Mouse (Mus musculus) testis, postnatal 10 days (tissue): ENCODE measurements around the gene Ddn.

ENCODE experiments used
- DNase-seq: peaks from one replicate; pipeline ENCODE4 v3.0.0; 2021; ENCODE audit warnings: low spot score

Ddn gene

DNA sequence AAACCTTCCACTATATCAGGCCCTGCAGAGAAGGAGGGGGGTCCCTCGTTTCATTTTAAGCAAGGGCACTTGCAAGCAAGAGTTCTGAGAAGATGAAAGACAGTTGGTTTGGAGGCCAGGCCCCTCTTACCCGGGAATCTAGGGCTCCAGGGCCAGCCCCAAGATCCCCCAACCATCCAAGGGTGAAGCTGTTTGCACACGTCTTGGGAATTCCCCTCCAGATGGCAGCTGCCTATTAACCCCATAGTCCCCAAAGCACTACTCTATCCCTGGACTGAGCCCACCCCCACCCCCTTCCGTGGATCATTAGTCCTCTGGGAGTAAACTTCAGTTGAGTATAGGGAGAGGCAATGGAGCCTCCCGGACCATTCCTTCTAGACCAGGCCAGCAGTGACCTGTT lies 33.8 kb downstream of the Ddn start:
- no peak for DNase-seq

DNA sequence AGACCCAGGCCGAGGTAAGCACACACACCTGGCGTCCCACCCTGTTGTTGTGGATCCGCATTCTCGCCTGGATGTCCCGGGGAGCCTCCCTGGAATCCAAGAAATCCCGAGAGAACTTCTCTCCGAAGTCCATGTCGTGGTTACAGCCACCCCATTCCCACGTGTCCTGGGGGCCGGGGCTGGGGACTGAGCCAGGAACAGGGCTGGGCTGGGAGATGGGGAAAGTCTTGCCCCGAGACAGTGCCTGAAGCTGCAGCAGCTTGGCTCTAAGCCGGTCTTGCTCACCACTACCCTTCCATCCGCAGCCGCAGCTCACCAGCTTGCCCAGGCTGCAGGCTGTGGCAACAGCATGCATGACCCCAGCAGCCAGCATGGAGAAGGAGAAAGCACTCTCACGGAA lies 35.2 kb downstream of the Ddn start:
- no peak for DNase-seq

DNA sequence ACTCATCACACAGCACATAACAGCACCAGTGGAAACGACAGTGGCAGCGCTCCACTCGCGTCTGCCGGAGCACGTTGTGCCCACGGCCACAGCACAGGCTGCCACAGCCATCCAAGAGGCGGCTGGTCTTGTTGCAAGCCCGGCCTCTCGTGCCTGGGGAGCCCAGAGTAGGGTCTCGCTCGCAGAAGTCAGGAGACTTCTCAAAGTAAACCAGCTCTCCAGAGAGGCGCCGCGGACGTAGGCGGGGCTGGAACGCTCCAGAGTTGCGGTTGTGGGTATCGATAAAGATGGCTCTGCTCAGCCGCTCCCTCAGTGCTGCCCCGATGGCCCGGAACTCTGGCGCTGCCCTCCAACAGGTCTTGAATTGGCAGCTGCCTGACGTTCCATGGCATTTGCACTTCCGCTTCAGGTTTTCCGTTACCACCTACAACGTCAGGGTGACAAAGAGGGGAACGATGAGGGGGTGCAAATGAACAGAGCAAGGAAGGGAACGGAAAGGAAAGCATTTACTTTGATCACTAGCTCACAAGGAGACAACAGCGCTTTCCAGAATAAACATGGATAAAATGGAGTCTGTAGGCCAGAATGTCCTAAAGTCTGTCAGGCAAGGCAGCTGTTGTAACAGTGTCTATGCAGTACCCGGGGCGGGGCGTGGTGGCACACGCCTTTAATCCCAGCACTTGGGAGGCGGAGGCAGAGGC lies 36.6 kb downstream of the Ddn start:
- peak; percentile 52 for DNase-seq

DNA sequence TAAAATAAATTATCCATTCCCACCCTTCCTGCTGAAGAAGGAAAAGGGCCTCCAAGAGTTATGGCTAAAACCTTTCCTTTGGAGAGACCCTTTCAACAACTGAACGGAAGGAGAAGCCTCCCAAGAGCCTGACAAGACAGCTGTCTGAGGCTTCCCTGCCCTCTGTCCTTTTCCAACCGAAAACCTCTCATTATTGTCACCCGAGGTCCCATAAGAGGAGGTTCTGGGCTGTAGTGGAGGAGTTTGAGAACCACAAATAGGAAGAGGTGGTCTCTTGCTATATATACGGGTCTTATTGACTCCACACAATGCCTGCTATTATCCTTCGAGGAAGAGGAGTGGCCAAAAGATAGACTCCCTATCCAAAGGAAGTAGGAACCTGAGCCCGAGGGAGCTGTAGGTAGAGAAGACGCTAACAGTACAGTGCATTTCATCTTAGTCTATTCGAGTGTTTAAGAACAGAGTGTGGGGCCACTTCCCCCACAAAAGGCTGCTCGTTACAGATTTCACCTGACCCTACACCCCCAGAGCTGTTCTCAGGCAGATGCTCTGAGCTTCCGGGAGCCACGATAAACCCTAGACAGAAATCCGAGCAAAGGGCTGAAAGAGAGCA lies 37.4 kb downstream of the Ddn start:
- DNase-seq: no peak

DNA sequence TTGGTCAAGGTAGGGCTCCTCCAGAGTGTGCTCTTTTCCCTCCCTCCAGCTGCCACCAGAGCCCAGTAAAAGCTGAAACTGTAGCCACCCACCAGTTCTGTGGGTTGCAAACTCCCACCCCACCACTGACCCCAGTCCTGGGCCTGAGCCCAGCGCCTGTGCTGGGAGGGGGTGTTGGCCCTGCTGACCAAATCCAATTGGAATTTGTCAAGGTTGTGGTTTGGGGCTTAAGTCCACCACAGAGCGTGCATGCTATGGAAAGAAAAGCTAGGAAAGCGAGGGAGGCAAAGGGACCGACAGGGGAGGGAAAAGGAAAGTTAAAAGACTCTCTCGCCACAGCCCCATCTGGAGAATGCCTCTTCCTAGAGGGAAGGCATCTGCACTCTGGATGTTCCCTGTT lies 41.0 kb downstream of the Ddn start:
- DNase-seq: no peak

DNA sequence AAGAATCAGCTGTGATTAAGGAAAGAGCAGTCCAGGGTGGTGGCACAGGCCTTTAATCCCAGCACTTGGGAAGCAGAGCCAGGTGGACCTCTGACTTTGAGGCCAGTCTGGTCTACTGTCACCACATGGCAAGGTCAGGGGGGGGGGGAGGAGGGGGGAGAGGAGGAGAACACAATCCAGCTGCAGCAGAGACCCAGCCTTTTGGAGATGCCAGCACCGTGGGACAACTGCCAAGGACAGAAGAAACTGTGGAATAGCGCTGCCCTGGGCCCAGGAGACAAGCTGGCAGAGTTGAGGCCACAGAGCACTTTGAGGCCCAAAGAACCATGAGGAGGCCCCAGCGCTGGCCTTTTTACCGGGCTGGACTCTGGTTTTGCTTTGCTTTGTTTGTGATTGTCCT lies 43.4 kb downstream of the Ddn start:
- DNase-seq: no peak

DNA sequence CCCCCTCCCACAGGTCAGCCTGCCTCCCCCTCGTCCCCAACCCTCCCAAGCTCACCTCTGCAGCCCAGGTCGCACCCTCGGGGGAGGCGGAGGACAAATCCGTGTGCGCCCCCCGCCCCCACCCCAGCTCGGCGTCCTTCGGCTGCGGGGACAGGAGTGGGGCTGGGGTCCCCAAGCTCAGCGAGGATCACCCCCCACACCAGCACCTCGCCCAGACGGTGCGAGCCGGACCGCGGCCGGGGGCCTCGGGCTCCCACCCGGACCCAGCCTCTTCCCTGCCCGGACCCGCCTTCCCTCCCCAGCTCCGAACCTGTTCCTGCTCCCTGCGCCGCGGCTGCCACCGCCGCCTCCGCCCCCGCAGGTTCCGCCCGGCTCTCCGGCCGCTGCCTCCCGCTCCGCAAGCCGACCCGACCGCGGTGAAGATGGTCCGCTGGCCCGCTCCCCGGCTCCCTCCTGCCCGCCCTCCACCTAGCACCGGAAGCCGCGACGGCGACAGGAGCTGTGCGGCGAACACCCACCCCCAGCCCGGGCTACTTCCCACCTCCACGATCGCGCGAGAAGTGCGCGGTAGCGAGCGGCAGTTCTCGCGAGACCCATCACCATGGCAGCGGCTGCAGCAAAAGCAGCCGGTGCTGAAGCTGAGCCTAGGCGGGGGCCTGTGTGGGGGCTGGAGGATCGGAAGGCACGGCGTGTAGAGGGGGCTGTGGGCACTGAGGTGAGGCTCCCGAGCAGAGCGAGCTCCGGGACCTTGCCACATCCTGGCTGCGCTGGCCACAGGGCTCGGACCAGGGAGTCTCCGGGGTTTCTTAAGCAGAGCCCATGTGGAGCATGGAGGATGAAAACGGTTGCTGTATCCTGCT lies 46.4 kb downstream of the Ddn start, which contains the start of gene Arf3:
Arf3 (minus strand) TSS at position 545 of the 860 bp plus-strand sequence.
- DNase-seq: peak; percentile 97

DNA sequence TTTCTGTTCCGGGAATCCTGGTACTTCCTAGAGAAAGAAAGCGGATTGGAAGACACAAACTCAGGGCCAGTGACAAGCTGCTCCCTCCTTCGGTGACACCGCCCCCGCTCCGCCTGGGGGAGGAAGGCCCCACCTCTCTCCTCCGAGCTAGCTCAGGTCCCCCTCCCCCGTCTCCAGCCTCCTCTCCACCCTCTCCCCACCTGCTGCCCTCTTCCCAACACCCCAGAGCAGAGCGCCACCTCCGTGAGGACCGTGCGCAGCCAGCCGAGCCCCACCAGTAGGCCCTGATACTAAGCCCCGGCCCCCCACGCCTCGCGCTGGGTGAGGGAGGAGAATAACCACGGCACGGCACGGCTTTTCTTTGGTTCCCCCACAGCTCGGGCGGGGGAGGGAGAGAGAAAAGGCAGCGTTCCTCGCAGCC lies 47.1 kb downstream of the Ddn start:
- DNase-seq: peak; percentile 91

DNA sequence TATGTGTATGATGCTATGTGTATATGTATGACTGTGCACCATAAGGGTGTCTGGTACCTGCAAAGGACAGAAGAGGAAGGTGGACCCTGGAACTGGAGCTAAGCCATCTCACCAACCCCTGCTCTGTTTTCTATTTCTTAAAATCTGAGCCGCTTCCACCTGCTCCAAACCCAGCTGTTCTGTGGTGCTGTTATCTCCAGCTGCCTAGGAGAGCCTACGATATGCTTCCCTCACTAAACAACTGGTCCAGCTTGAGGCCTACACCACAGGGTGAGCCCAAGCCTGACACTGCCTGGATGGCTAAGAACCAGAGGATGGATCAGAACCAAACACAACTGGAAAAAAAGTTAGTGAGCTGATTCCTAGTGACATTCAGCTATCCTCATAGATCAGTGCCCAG lies 55.2 kb downstream of the Ddn start:
- no peak for DNase-seq
